Mouse (Mus musculus) right cerebral cortex, postnatal 25 days (tissue): ENCODE results near the gene Mipol1.

ENCODE experiments used
- DNase-seq: peaks from one replicate; pipeline ENCODE4 v3.0.0; 2022

Gene Mipol1

DNA sequence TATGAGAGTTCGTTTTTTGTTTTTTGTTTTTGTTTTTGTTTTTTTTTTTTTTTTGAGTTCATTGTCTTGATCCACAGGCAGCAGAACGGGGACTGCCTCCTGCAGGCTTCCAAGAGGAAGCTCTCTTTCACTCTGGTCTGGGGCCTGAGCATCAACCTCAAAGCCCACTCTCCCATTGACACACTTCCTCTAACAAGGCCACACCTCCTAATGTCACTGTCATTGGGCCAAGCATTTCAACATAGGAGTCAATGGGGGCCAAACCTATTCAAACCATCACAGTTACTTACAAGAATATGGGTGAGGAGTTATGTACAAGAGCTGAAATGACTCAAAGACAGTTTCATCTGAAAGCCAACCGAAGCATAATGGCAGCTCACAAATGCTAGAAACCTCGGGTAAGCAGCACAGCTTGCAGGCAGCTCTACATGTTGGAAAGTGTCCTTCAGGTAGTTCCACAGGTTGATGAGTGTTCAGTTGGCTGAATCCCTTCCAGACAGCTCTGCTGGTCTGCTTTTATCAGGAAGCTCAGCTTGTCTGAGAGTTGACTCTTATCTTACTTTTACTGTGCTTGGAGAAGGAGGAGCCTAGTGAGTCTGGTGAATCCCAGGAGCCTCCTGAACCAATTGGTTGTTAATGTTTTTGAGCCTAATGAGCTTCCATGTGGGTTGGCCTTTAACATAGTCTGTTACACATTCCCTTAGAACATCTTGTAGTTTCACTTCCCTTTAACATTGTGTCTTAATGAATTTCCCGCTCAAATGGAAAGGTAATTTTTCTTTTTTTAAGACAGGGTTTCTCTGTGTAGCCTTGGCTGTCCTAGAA lies 13.7 kb downstream of the Mipol1 start:
- DNase-seq: no peak

DNA sequence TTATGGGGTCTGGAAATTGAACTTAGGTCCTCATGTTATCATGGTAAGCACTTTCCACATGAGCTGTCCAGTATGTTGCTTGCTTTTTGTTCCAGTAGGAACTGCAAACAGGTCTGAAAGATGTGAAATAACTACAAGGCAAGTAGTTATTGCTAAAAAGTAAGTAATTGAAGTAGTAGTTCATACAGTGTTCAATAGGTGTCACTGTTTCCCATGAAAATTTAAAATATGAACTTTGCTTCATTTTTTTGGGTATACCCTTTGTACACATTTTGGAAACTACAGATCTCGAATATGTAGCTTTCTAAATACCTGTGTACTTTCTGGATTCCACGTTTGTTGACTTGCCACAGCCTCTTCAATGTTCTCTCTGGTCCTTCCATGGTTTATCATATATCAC lies 28.3 kb downstream of the Mipol1 start:
- DNase-seq: no peak

- DNase-seq: no peak
Measured at GRCm38 (mm10) chr12:57275456-57275855, 45.2 kb downstream of the Mipol1 start.

- DNase-seq: no peak
Measured at GRCm38 (mm10) chr12:57281155-57282114, 51.2 kb downstream of the Mipol1 start.

GRCm38 (mm10) chr12:57285303-57286059 lies 55.3 kb downstream of the Mipol1 start:
- no peak for DNase-seq

- no peak for DNase-seq
Measured at GRCm38 (mm10) chr12:57307337-57307736, 77.1 kb downstream of the Mipol1 start.

- DNase-seq: no peak
Measured at GRCm38 (mm10) chr12:57307748-57308147, 77.5 kb downstream of the Mipol1 start.

- DNase-seq: no peak
Measured at GRCm38 (mm10) chr12:57339053-57339452, 108.8 kb downstream of the Mipol1 start.

DNA sequence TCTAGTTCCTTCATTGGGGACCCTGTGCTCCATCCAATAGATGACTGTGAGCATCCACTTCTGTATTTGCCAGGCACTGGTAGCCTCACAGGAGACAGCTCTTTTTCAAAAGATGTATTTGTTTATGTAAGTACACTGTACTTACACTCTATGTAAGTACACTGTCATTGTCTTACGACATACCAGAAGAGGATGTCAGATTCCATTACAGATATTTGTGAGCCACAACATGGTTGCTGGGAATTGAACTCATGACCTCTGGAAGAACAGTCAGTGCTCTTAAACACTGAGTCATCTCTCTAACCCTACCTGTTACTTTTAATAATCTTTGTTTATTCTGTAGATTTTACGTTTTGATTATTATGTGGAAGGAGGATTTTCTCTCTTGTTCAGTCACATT lies 109.9 kb downstream of the Mipol1 start:
- no peak for DNase-seq

DNA sequence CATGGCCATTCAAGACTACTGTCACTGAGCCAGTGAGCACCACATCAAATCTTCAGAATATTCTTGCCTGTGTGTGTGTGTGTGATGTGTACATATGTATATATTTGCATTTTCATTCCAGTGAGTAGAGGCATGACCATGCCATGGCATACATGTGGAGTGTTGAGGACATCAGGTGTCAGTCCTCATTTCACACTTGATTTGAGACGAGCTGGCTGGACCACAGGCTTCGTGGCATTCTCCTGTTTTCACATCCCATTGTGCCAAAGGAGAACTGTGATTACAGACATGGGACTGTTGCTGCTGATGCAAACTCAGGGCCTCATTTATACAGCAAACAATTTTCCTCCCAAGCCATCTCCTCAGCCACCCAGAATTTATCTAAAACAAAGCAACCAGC lies 132.5 kb downstream of the Mipol1 start:
- no peak for DNase-seq

DNA sequence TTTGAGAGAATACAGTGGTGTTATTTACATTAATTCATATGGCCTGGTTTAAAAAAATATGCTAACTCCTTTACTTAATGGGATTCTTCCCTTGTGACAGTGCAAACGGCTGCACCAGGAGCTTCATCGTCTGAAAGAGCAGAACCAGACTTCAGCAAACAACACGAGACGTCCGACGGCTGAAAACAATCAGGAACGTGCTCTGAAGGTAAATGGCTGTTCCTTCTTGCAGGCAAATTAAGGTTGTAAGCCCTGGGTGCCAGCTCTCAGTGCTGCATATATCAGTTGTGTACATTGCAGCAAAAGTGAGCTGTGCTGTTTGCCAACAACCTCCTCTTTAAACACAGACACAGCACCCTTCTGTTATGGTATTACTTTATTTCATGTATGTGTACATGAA lies 133.8 kb downstream of the Mipol1 start:
- no peak for DNase-seq

DNA sequence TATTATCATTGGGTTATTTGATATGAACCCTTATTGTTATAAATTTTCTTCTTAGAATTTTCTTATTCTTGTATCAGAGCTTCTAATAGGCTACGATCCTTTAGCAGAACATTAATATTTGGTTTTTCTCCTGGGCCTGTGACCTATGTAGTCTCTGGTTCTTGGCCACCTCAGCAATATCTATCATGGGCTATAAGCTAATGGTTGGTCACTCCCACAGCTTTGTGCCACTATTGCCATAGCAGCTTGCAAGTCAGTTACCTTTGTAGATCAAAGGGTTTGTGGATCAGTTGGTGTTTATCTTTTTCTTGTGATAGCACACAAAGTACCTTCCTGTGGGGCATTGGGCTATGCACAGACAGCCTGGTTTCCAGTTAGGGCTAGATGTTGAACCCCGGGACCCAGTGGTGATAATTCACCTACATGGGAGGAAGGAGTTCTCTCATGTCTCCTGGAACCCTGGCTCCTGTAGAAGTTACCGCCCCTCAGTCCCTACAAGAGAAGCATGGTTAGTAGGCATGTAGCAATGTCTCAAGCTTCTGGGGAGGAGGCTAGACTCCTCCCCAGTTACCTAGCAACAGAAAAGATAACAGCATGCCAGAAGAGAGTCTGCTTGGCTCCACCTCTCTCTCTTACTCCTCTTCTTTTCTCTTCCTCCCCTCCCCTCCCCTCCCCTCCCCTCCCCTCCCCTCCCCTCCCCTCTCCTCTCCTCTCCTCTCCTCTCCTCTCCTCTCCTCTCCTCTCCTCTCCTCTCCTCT lies 141.7 kb downstream of the Mipol1 start:
- no peak for DNase-seq

- no peak for DNase-seq
Measured at GRCm38 (mm10) chr12:57382797-57383196, 152.6 kb downstream of the Mipol1 start.

GRCm38 (mm10) chr12:57387588-57388292 lies 157.5 kb downstream of the Mipol1 start:
- DNase-seq: no peak

- DNase-seq: no peak
Measured at GRCm38 (mm10) chr12:57399547-57399946, 169.3 kb downstream of the Mipol1 start.

- no peak for DNase-seq
Measured at GRCm38 (mm10) chr12:57400186-57400585, 170.0 kb downstream of the Mipol1 start.

DNA sequence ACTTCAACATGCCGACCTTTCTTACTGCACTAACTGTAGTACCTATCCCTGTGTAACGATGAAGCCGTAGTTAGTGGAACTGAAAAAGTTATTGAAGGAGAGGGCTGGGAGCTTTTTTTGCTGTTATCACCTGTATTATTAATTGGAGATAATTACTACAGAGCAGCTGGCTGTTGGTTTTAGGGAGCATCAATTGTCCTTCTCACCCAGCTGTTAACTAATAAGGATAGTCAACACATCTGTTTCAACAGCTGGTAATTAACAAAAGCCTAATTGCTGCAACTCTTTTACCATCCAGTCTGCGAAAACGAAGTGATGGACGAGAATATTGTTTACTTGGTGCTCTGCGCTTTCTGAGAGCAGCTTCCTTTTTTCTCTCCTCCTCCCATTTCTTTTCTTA lies 170.9 kb downstream of the Mipol1 start:
- no peak for DNase-seq

GRCm38 (mm10) chr12:57402360-57402759 lies 172.1 kb downstream of the Mipol1 start:
- DNase-seq: no peak

DNA sequence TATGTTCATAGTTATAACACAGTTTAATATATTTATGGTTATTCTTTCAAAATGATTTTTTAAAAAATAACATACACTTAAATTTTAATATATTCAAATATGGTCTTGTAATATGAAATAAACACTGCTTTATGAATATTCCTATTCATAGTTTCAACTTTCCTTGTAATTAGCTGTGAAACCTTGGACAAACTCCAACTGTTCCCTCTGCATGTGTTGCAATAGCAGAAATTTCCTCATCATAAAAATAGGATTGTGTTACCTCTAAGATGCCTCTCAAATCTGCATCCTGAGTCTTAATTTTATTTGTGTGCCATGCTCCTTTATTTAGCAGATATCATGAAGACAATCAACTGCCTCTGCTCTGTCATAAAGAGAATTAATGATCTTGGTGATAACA lies 179.7 kb downstream of the Mipol1 start:
- DNase-seq: no peak

DNA sequence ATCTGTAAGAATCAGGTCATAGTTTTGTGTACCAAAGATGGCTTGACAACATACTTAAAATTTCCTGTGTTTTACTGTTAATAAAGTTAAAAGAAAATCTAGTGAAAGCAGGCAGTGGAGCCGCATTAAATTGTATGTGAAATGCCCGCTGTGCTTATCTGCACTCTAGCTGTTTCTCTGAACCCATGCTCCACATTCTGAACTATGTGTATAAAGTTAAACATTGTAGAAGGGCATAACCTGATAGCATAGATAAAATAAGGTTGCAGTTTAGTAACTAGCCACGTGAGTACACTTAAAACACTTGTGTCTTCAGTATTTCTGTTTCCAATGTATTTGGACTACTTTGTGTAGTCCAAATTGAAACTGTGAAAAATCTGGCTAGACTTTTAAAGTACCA lies 183.6 kb downstream of the Mipol1 start:
- DNase-seq: no peak

- DNase-seq: no peak
Measured at GRCm38 (mm10) chr12:57424902-57425301, 194.7 kb downstream of the Mipol1 start.

DNA sequence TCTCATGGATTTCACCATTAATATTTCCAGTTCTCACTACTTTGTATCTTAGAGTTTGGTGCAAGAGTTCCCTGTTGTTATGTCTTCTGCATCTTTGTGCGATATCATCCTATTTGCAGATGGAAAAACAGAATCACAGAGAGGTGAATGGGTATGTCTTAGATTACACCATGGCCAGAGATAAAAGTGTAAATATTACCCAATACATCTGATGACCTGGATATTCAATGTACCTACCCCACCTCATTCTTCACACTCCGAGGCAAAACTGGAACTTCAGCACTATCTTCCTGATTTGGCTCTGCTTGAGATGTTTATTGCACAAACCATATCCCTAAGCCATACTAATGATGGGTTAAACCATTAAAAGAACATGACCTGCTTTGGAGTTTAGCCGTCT lies 198.0 kb downstream of the Mipol1 start:
- DNase-seq: no peak
